Mouse (Mus musculus): Measurements from ENCODE around the gene Rere. TPM values are rescaled to one million over a fixed set of nuclear protein-coding genes. Genes with fewer than 3 reads are reported as not detected.

The Rere gene
- polyA plus RNA-seq, 1 experiment from 2014 or later, result 51.6 TPM

- WGBS, result 28% methylated on average over 7 of the region's 7 CpGs
Observed at GRCm38 (mm10) chr4:150351419-150352075, 70.1 kb downstream of the Rere start.

GRCm38 (mm10) chr4:150352736-150353135, 71.3 kb downstream of the Rere start:
- WGBS, result 90% methylated on average over 2 of the region's 2 CpGs
- Histone ChIP-seq H3K27ac (ENCODE audit: low read depth, low read length) (no peak overlapping the region), H3K4me2 (ENCODE audit: low read depth, low read length, severe bottlenecking) (no peak overlapping the region), H3K4me1 (replicated peaks; ENCODE audit: control insufficient read depth, insufficient read depth, low read length) (peaks cover 5% of the 10 kb centered on the region; the same call in 1 of the 2 replicates), H3K27me3 (ENCODE audit: control insufficient read depth, insufficient read depth, low read length) (no peaks in the 10 kb centered on the region), H3K9ac (ENCODE audit: low read length) (no peak overlapping the region), H3K36me3 (ENCODE audit: control insufficient read depth, insufficient read depth, low read length) (no peaks in the 10 kb centered on the region), H3K4me3 (ENCODE audit: low read depth, low read length) (no peak overlapping the region), H3K9me3 (ENCODE audit: control insufficient read depth, low read length) (no peaks in the 10 kb centered on the region)
- DNase-seq (ENCODE audit: low spot score), result no peak
- ATAC-seq (replicated peaks; ENCODE audit: low FRiP score), result no peak

More at GRCm38 (mm10) chr4:150351419-150352075, 70.1 kb downstream of the Rere start:
- H3K4me1 ChIP-seq (replicated peaks; ENCODE audit: control insufficient read depth, insufficient read depth, low read length), result peaks cover 7% of the 10 kb centered on the region; the same call in 1 of the 2 replicates
- no peak overlapping the region for H3K9ac ChIP-seq (ENCODE audit: low read length)
- no peak overlapping the region for H3K4me3 ChIP-seq (ENCODE audit: low read depth, low read length)
- H3K9me3 ChIP-seq (ENCODE audit: control insufficient read depth, low read length), result no peaks in the 10 kb centered on the region
- ATAC-seq (replicated peaks; ENCODE audit: low FRiP score), result no peak
- H3K27ac ChIP-seq (ENCODE audit: low read depth, low read length), result no peak overlapping the region
- no peaks in the 10 kb centered on the region for H3K36me3 ChIP-seq (ENCODE audit: control insufficient read depth, insufficient read depth, low read length)
- no peak for DNase-seq (ENCODE audit: low spot score)
- H3K4me2 ChIP-seq (ENCODE audit: low read depth, low read length, severe bottlenecking), result no peak overlapping the region
- no peaks in the 10 kb centered on the region for H3K27me3 ChIP-seq (ENCODE audit: control insufficient read depth, insufficient read depth, low read length)

- no peak for DNase-seq (ENCODE audit: low spot score)
- H3K4me1 ChIP-seq (replicated peaks; ENCODE audit: control insufficient read depth, insufficient read depth, low read length), result peaks cover 5% of the 10 kb centered on the region; the same call in 1 of the 2 replicates
- H3K4me3 ChIP-seq (ENCODE audit: low read depth, low read length), result no peak overlapping the region
- H3K4me2 ChIP-seq (ENCODE audit: low read depth, low read length, severe bottlenecking), result no peak overlapping the region
- H3K9ac ChIP-seq (ENCODE audit: low read length), result no peak overlapping the region
- H3K36me3 ChIP-seq (ENCODE audit: control insufficient read depth, insufficient read depth, low read length), result no peaks in the 10 kb centered on the region
- no peaks in the 10 kb centered on the region for H3K9me3 ChIP-seq (ENCODE audit: control insufficient read depth, low read length)
- no peaks in the 10 kb centered on the region for H3K27me3 ChIP-seq (ENCODE audit: control insufficient read depth, insufficient read depth, low read length)
- no peak for ATAC-seq (replicated peaks; ENCODE audit: low FRiP score)
- WGBS, result 93% methylated on average over 7 of the region's 7 CpGs
- H3K27ac ChIP-seq (ENCODE audit: low read depth, low read length), result no peak overlapping the region
Observed at GRCm38 (mm10) chr4:150353376-150353900, 72.0 kb downstream of the Rere start.

GRCm38 (mm10) chr4:150355801-150356200, 74.4 kb downstream of the Rere start:
- WGBS, result 93% methylated on average over 5 of the region's 5 CpGs
- DNase-seq (ENCODE audit: low spot score), result no peak
- Histone ChIP-seq H3K9me3 (ENCODE audit: control insufficient read depth, low read length) (no peaks in the 10 kb centered on the region), H3K27ac (ENCODE audit: low read depth, low read length) (no peak overlapping the region), H3K4me1 (replicated peaks; ENCODE audit: control insufficient read depth, insufficient read depth, low read length) (peaks cover 5% of the 10 kb centered on the region; the same call in 1 of the 2 replicates), H3K36me3 (ENCODE audit: control insufficient read depth, insufficient read depth, low read length) (no peaks in the 10 kb centered on the region), H3K27me3 (ENCODE audit: control insufficient read depth, insufficient read depth, low read length) (no peaks in the 10 kb centered on the region), H3K4me2 (ENCODE audit: low read depth, low read length, severe bottlenecking) (no peak overlapping the region), H3K4me3 (ENCODE audit: low read depth, low read length) (no peak overlapping the region), H3K9ac (ENCODE audit: low read length) (no peak overlapping the region)
- no peak for ATAC-seq (replicated peaks; ENCODE audit: low FRiP score)

- no peak for DNase-seq (ENCODE audit: low spot score)
- no peak for ATAC-seq (replicated peaks; ENCODE audit: low FRiP score)
Observed at GRCm38 (mm10) chr4:150361986-150362691, 80.7 kb downstream of the Rere start.

GRCm38 (mm10) chr4:150362858-150363257, 81.4 kb downstream of the Rere start:
- Histone ChIP-seq H3K4me2 (ENCODE audit: low read depth, low read length, severe bottlenecking) (no peak overlapping the region), H3K9ac (ENCODE audit: low read length) (no peak overlapping the region), H3K9me3 (ENCODE audit: control insufficient read depth, low read length) (no peaks in the 10 kb centered on the region), H3K27me3 (ENCODE audit: control insufficient read depth, insufficient read depth, low read length) (no peaks in the 10 kb centered on the region), H3K36me3 (ENCODE audit: control insufficient read depth, insufficient read depth, low read length) (no peaks in the 10 kb centered on the region), H3K27ac (ENCODE audit: low read depth, low read length) (no peak overlapping the region), H3K4me1 (replicated peaks; ENCODE audit: control insufficient read depth, insufficient read depth, low read length) (peaks cover 7% of the 10 kb centered on the region; the same call in 1 of the 2 replicates), H3K4me3 (ENCODE audit: low read depth, low read length) (no peak overlapping the region)
- DNase-seq (ENCODE audit: low spot score) (no peak), ATAC-seq (replicated peaks; ENCODE audit: low FRiP score) (no peak)
- 53% methylated on average over 5 of the region's 5 CpGs for WGBS

More at GRCm38 (mm10) chr4:150361986-150362691, 80.7 kb downstream of the Rere start:
- Histone ChIP-seq H3K36me3 (ENCODE audit: control insufficient read depth, insufficient read depth, low read length) (no peaks in the 10 kb centered on the region), H3K9ac (ENCODE audit: low read length) (no peak overlapping the region), H3K27ac (ENCODE audit: low read depth, low read length) (no peak overlapping the region), H3K4me2 (ENCODE audit: low read depth, low read length, severe bottlenecking) (no peak overlapping the region), H3K4me1 (replicated peaks; ENCODE audit: control insufficient read depth, insufficient read depth, low read length) (peaks cover 7% of the 10 kb centered on the region; the same call in 1 of the 2 replicates), H3K27me3 (ENCODE audit: control insufficient read depth, insufficient read depth, low read length) (no peaks in the 10 kb centered on the region), H3K9me3 (ENCODE audit: control insufficient read depth, low read length) (no peaks in the 10 kb centered on the region), H3K4me3 (ENCODE audit: low read depth, low read length) (no peak overlapping the region)
- 14% methylated on average over 8 of the region's 8 CpGs for WGBS

- no peak overlapping the region for H3K4me2 ChIP-seq (ENCODE audit: low read depth, low read length, severe bottlenecking)
- no peak for ATAC-seq (replicated peaks; ENCODE audit: low FRiP score)
- peaks cover 7% of the 10 kb centered on the region; the same call in 1 of the 2 replicates for H3K4me1 ChIP-seq (replicated peaks; ENCODE audit: control insufficient read depth, insufficient read depth, low read length)
- H3K27ac ChIP-seq (ENCODE audit: low read depth, low read length), result no peak overlapping the region
- H3K27me3 ChIP-seq (ENCODE audit: control insufficient read depth, insufficient read depth, low read length), result no peaks in the 10 kb centered on the region
- WGBS, result 94% methylated on average over 2 of the region's 2 CpGs
- H3K9me3 ChIP-seq (ENCODE audit: control insufficient read depth, low read length), result no peaks in the 10 kb centered on the region
- no peak for DNase-seq (ENCODE audit: low spot score)
- H3K4me3 ChIP-seq (ENCODE audit: low read depth, low read length), result no peak overlapping the region
- no peak overlapping the region for H3K9ac ChIP-seq (ENCODE audit: low read length)
- no peaks in the 10 kb centered on the region for H3K36me3 ChIP-seq (ENCODE audit: control insufficient read depth, insufficient read depth, low read length)
Observed at GRCm38 (mm10) chr4:150364786-150365185, 83.3 kb downstream of the Rere start.

GRCm38 (mm10) chr4:150366510-150367208, 85.2 kb downstream of the Rere start:
- Histone ChIP-seq H3K4me3 (ENCODE audit: low read depth, low read length) (no peak overlapping the region), H3K4me1 (replicated peaks; ENCODE audit: control insufficient read depth, insufficient read depth, low read length) (peaks cover 14% of the 10 kb centered on the region), H3K27ac (ENCODE audit: low read depth, low read length) (no peak overlapping the region), H3K9ac (ENCODE audit: low read length) (no peak overlapping the region), H3K9me3 (ENCODE audit: control insufficient read depth, low read length) (no peaks in the 10 kb centered on the region), H3K36me3 (ENCODE audit: control insufficient read depth, insufficient read depth, low read length) (no peaks in the 10 kb centered on the region), H3K4me2 (ENCODE audit: low read depth, low read length, severe bottlenecking) (no peak overlapping the region), H3K27me3 (ENCODE audit: control insufficient read depth, insufficient read depth, low read length) (no peaks in the 10 kb centered on the region)
- 77% methylated on average over 6 of the region's 6 CpGs for WGBS
- DNase-seq (ENCODE audit: low spot score) (no peak), ATAC-seq (replicated peaks; ENCODE audit: low FRiP score) (no peak)
